Mouse (Mus musculus): Measurements from ENCODE around the gene Plppr4.

Plppr4 gene

GRCm38 (mm10) chr3:117294308-117294925, 66.3 kb downstream of the Plppr4 start:
- DNase-seq (ENCODE audit: low read depth in 1 of 2, low spot score in 2 of 2): no peak

Measured in monocyte, adult 2 months (primary cell).